Mouse (Mus musculus): ENCODE results near the gene Lrrc8e.

Lrrc8e gene

DNA sequence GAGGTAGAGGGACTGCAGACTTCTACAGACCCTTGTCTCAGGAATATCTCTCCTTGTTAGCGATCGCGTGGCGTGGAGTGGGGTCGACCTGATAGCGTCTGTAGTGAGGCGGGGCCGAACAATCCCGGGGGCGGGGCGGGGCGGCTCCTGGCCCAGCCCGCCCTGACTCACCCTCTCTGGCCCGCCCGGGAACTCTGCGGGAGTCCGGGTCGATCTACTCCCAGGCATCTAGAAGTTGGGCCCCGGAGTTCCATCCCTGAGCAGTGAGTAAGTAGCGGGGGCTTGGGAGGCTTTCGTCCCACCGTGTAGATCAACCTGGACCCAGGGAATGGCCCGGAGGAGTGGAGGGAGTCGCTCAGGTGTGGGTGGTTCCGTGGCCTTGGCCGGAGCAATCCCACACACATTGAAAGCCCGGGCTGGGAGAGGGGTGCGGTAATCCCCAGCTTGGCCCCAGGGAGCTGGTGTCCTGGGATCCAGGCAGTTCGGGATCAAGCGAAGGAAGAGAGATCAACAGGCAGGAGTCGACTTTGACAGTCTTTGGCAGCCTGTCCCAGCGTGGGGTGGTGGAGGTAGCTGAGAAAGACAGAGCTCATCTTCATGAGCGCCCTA, at the start of gene Lrrc8e:
Lrrc8e (plus strand) TSS at position 89 of the 609 bp plus-strand sequence.
- no peak for DNase-seq (ENCODE audit: low spot score)

DNA sequence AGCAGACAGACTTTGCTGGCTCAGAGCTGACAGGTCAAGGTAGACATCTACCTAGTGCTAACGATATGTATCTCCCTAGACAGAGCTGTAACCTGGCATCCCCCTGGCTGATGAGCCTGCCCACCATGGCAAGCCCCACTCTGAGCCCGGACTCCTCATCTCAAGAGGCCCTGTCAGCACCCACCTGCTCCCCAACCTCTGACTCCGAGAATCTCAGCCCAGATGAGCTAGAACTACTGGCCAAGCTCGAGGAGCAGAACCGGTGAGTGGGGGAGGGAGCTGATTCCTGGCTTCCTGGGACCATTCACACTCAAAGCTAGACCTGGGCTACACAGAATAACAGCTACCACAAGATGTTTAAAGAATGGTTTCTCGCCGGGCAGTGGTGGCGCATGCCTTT, 43.2 kb upstream of the Lrrc8e start:
- no peak for DNase-seq (ENCODE audit: low spot score)

DNA sequence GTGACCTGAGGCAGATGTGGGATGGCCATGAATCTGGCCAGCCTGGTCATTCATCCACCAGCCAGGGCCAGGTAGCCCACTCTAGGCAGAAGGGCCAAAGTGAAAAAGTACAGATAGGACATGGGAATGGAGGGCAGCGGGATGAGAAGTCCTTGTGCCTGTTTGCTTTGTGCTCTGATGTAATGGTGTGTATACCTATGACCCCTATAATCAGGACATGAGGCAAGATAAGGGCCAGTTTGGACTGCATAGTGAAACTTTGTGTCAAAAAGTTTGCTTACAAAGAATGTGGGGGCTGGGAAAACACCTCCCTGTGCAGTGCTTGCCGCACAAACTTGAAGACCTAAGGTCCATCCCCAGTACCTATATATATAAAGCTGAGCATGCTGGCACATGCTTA, 40.5 kb upstream of the Lrrc8e start:
- no peak for DNase-seq (ENCODE audit: low spot score)

DNA sequence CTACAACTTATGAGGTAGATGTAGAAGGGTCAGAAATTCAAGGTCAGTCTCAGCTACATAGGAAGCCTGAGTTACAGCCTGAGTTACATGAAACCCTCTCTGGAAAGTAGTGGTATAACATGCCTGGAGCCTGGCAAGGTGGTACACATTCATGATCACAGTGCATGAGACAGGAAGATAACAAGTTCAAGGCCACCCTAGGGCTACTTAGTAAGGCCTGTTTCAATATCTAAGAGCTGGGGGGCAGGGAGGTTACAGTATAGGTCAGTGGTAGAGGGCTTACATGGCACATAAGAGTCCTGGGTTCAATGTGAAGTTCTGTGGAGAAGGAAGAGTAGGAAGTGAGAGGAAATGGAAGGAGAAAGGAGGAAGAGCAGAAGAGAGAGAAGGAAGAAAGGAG, 38.0 kb upstream of the Lrrc8e start:
- DNase-seq (ENCODE audit: low spot score) = no peak

DNA sequence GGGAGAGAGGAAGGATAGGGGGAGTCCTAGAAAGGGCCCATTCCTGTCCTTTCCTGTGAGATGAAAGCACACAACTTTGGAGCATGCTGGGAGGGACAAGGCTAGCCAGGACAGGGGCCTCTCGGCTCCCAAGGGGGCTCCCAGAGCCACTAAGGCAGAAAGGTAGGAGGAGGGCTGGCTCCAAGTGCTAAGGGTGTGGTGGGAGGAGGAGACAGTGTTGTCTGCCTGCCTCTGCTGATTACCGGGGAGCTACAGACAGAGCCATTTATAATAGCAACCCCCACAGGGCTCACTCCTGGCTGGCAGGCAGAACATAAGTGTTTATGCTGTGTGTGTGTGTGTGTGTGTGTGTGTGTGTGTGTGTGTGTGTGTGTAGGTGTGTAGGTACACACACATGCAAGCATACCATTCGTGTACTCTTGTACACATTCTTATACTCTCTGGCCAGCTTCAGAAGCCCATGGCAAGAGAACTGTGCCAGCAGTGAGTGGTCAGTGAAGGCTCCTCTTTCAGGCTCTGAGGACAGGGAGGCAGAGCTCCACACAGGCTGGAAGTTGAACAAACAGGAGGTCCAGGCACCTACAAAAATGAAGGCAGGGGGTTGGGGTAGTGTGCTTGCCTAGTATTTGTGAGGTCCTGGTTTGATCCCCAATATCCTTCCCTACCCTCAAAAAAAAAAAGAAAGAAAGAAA, 37.5 kb upstream of the Lrrc8e start:
- no peak for DNase-seq (ENCODE audit: low spot score)

DNA sequence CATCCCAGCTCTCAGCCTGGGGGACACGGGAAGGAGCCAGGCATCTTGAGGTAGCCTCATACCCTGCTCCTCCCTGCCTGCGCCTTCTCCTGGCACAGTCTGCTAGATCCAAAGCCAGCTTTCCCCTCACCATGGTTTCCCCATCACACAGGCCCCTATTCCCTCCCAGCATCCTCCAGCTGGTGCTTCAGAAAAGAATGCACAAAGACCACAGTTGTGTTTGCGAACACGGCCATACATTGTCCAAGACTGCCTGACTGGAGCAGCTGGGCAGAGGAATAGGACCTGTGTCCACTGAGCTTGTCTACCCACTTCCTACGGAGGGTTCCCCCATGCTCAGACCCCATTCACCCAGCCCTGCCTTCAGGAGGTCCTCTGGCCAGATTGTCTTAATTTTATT, 34.3 kb upstream of the Lrrc8e start:
- DNase-seq (ENCODE audit: low spot score) = no peak

DNA sequence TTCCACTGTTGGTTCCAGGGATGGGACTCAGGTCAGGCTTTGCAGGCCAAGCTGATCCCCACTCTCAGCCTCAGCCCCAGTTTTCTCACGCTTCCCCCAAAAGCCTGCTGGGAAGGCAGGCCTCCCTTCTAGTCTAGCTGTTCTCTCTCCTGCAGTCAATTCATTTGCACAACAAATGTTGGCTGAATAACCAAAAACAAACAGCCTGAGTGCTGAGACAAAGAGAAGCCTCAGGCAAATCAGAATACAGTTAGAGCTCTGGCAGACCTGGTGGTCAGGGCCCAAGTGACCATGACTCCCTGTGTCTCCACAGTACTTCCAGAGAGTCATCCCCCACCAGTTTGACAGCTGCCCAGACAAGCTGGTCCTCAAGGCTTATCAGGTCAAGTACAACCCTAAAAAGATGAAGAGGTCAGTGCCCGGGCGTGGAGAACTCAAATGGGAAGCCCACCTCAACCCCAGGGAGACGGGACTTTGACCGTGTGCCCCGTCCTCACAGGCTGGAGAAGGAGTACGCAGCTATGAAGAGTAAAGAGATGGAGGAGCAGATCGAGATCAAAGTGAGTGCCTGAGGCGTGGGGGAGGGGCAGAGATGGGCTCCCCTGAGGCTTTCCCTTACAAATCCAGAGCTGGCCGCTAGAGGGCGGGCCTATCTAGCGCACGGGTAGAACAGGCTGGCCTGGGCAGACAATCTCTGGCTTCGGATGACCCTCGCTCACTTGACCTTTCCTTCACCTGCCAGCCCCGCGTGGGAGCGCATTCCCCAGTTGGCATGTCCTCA, 33.6 kb upstream of the Lrrc8e start:
- DNase-seq (ENCODE audit: low spot score) = peak; percentile 91

DNA sequence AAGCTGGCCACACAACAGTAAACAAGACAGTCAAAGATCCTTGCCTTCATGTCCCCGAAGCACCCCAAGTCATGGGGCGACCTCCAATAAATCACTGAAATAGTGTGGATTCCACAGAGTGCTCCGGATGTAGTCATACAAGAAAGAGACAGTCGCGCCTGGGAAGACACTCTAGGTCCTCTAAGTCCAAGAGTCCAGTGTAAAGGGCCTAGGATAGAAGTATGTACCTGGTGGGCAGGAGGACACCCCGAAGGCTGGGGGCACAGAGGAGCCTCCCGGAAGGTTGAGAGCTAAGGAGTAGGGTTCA, 33.1 kb upstream of the Lrrc8e start:
- no peak for DNase-seq (ENCODE audit: low spot score)

DNA sequence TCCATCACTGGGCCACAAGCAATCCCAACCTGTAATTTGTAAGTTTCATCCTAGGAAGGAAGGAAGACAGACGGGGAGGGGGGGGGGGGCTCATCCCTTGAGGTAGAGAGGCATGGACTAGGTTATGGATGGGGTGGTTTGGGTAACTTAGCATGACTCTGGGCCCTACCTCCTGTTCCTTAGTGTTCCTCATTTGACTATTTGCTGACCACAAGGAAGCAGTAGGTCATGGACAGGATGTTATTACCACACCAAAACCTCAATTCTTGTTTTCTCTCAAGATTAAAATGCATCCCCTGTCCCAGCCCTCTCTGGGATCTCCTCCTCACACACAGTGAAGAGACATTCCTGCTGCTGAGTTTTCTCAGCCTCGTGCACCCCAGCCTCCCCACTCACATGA, 25.3 kb upstream of the Lrrc8e start:
- no peak for DNase-seq (ENCODE audit: low spot score)

DNA sequence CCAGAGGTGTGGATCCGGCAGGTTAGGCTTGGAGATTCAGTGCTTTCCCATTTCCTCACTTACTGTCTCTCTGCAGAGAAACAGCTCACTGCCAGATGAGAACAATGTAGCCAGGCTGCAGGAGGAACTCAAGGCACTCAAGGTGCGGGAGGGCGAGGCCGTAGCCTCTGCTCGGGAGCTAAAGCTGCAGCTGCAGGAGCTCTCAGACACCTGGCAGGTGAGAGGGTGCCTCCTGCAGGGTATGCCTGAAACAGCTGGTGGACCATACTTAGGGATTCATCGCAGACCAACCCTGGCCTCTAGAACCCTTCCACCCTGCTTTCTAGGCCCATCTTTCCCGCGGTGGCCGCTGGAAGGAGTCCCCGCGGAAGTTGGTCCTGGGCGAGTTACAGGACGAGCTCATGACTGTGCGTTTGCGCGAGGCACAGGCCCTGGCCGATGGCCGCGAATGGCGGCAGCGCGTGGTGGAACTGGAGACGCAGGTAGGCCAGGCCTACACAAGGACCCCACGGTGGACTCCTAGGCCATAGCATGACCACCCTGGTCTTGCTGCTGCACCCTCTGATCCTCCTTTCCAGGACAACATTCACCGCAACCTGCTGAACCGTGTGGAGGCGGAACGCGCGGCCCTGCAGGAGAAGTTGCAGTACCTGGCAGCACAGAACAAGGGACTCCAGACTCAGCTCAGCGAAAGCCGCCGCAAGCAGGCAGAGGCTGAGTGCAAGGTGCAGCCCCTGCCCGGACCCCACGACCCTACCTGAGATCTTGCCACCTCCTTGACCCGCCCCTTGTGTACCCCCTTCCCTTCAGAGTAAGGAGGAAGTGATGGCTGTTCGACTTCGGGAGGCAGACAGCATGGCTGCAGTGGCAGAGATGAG, 21.1 kb upstream of the Lrrc8e start:
- peak; percentile 17 for DNase-seq (ENCODE audit: low spot score)

DNA sequence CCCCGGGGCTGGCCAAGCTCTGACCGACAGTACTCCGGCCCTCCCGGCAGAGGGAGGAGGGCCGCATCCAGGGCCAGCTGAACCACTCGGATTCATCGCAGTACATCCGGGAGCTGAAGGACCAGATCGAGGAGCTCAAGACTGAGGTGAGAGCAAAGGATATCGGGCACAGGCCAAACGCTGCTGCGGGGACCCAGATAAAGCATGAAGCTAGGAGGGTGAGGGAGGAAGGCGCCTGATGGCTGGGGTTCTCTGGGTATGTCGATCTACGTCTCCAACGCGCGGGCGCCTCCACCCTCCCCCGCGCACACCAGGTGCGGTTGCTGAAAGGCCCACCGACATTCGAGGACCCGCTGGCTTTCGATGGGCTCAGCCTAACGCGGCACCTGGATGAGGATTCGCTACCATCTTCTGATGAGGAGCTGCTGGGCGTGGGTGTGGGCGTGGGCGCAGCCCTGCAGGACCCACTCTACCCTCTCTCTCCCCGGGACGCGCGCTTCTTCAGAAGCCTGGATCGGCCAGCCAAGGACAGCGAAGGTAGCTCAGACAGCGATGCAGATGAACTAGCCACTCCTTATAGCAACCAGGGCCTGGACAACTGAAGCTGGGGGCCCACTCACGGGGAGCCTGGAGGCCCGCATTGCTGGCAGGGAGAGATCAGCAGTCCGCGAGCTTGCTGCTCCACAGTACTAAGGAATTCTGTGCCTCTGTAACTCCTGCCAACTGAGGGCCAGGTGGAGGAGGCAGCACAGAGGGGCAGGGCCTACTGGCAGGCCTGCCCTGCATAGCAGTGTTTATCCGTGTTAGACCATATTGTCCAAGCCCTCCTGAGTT, 20.2 kb upstream of the Lrrc8e start:
- peak; percentile 44 for DNase-seq (ENCODE audit: low spot score)

DNA sequence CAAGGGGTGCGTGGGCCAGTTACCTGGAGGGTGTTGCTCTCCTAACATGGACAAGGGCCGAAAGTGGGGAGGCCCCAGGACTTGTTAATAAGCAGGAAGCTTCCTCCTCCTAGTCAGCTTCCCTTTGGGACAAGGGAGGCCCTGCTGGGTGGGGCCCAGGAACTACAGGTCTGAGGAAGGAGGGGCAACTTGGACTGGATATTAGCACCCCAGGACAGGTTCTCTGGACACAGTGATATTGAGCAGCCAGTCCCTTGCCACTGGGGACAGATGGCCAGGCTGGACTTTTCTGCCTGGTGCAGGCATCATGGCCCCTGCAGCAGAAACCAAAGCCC, 19.6 kb upstream of the Lrrc8e start:
- DNase-seq (ENCODE audit: low spot score) = no peak

DNA sequence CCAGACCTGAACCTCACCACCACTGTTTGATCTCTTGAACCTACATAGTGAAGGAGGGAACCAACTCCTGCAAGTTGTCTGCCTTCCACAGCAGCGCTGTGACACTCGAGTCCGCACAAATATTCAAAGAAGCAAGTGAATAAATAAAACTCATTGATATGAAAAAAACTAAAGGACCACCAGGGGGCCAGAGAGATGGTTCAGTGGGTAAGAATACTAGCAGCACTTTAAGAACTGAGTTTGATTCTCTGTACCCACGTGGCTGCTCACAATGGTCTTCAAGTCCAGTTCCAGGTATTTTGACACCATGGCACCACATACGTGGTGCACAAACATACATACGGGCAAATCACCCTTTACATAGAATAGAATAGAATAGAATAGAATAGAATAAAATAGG, 15.5 kb upstream of the Lrrc8e start:
- DNase-seq (ENCODE audit: low spot score) = no peak

DNA sequence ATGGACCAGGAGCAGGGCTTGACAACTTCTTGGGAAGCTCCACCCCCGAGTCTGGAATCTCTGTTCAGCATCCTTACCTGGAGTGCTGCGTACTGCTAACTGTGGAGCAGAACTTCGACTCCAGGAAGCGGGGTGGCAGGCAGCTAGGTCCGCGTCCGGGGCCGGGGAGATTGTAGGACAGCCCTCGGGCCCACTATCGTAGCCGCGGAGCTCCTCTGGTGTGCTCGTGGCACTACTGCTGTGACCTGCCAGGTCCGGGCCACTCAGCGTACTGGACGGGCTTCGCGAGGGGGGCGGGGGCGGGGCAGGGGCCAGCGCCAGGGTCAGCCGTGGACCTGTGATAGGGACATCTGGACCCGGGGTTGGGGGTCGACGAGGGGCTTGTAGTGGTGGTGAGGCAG, 13.8 kb upstream of the Lrrc8e start:
- DNase-seq (ENCODE audit: low spot score) = peak; percentile 42

DNA sequence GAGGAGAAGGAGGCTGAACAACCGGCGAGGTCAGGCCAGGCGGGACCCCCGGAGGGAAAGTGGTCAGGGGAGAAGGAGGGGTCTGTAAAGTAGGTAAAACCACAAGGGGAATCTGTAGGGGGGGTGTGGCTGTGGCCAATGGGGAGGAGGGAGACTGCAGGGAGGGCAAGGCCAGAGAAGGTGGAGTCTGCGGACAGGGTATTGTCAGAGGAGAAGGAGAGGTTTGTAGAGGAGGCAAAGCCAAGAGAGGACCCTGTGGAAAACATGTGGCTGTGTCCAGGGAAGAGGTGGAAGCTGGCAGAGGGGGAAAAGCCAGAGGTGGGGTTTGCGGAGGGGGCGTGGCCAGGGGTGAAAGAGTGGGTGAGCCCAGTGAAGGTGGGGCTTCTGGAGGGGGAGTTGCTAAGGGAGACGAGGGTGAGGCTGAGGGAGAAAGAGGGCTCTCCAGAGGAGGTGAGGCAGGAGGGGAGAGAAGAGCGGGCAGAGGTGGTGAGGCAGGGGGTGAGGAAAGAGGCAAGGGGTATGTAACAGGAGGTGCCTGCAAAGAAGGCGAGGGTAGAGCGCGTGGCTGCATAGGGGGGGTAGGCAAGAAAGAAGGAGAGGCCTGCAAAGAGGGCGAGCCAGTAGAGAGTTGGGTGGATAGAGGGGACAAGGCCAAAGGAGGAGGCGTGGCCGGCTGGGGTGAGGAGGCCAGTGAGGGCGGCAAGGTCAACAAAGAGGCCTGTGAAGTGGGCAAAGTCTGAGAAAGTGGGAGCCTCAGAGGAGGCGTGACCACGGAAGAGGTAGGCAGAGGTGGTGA, 13.2 kb upstream of the Lrrc8e start:
- DNase-seq (ENCODE audit: low spot score) = peak; percentile 55

DNA sequence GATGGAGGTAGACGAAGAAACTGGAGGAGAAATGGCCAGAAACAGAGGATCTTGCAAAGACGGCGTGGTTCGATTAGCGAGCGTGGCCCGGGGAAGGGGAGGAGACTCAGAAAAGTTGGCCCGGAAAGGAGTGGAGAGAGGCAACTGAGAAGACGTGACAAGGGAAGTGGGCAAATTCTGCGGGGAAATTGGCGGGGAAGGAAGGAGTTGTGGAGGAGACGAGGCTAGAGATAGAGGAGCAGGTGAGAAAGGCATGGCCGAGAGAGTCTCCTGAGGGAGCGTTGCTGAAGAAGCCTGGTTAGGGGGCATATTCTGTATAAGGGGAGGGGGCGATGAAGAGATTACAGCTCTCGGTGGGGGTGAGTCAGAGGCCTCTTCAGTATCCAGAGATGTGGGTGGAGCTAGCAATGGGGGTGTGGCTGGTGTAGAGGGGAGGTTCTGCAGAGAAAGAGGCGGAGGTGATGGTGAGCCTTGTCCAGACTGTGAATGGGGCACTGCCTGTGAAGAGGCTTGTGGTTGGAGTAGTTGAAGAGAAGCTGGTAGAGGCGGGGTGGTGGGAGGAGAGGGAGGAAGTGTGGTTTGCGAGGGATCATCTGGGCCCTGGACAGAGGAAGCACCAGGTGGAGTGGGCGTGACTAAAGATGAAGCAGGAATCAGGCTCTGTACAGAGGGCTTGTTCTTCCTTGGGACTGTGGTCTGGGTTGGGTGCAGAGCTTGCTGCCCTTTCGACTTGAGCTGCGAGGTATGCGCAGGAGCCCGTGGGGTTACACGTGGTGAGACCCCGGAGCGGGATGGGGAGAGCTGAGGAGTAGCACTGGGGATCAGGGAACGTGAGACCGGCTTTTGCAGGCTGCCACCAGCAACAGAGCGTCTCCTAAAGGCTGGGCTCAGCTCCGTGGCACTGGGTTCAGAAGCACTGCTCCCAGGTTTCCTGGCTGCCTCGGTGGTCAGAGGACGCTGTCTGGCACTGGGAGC, 12.3 kb upstream of the Lrrc8e start:
- DNase-seq (ENCODE audit: low spot score) = peak; percentile 72

DNA sequence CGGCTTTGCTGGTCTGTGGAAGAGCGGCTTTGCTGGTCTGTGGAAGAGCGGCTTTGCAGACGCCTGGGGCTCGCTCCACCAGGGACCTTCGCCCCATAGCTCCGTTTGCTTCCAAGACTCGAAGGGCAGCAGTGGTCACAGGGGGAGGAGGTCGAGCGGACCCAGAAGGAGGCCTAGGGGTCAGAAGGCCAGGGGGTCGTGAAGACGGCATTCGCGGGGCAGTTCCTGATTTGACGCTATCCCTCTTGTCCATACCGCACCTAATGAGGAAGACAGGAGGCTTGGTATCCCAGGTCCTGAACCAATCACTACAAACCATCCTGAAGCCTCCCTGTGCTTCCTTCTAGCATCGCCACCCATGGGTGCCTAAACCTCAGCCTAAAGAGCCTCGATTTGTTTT, 10.3 kb upstream of the Lrrc8e start:
- DNase-seq (ENCODE audit: low spot score) = peak; percentile 24

DNA sequence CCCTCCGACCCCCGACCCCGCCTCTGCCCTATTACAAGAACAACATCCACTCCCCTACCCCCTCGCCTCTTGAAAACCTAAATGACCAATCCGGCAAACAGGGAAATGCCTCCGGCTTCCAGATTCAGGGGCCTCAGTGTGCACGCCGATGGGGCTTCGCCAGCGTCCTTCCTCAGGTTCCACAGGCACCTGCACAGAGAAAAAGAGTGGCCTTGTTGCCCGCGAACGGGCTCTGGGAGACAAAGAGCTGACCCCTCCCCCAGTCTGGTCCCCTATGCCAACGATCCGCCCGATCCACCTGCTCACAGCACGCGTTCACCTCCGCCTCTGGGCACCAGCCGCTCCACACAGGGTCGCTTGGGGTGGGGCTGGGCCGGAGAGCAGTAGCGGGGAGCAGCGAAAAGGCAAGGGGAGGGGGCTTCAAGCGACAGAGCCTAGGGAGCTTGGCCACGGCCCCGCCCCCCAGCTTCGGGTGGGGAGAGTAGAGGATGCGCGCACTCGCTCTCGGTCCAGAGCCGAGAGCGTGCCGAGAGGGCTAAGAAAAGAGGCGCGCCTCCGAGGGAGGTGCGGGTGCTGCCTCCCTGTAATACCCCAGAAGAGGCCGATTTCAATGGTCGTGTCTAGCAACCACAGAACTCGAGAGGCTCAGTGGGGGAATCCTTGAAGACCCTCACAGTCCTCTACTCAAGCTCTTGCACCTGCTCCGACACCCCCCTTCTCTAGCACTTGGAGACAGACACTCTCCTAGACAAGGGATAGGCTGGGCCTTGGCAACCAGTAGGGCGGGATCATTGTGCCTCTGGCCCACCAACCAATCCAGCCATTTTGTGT, 9.6 kb upstream of the Lrrc8e start, which contains the start of gene Prr36:
Prr36 (minus strand) TSS at position 669 of the 831 bp plus-strand sequence.
- DNase-seq (ENCODE audit: low spot score) = peak; percentile 81

DNA sequence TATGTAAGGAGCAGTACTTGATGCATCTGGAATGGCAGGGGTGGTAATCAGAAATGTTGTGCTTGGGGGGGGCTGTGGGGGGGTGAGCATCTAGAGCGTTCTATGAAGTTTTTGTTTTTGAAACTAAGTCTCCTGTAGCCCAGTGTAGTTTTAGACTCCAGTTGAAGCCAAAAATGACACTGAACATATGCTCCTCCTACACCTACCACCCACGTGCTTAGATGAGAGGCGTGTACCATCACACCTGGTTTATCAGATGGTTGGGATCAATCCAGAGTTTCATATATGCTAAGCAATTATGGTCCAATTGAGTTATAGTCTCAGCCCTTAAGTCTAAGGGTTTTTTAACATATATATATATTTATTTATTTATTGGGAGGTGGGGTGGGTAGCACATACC, 7.0 kb upstream of the Lrrc8e start:
- no peak for DNase-seq (ENCODE audit: low spot score)

All from embryo, embryonic 10.5 days (tissue).